Mouse (Mus musculus) CH12.LX (cell line): ENCODE results near the gene Lrrc3c.

ENCODE experiments used
- CHD2 ChIP-seq: IDR thresholded peaks from 2 replicates; pipeline ENCODE4 v1.6.1; 2011; ENCODE audit warnings: low read length, improper control_type of control experiment
- CTCF ChIP-seq, 2 experiments: IDR thresholded peaks in 1 of 2; conservative IDR thresholded peaks in 1 of 2; 2 replicates each; pipeline ENCODE4 v1.5.1; 2011 to 2012; ENCODE audit warnings: low read depth in 2 of 2, low read length in 2 of 2, improper control_type of control experiment in 1 of 2, inconsistent platforms in 1 of 2, mild to moderate bottlenecking in 1 of 2, moderate library complexity in 1 of 2
- EP300 ChIP-seq: IDR thresholded peaks from 2 replicates; pipeline ENCODE4 v1.6.1; 2011; ENCODE audit warnings: low read length, improper control_type of control experiment
- GABPA ChIP-seq: IDR thresholded peaks from 2 replicates; pipeline ENCODE4 v1.6.1; 2012; ENCODE audit warnings: low read depth, low read length, improper control_type of control experiment, inconsistent platforms; ENCODE audit not compliant: insufficient replicate concordance
- MAX ChIP-seq: IDR thresholded peaks from 2 replicates; pipeline ENCODE4 v1.6.1; 2011; ENCODE audit warnings: low read length, improper control_type of control experiment
- MYC ChIP-seq: IDR thresholded peaks from 2 replicates; pipeline ENCODE4 v1.6.1; 2011; ENCODE audit warnings: low read depth, mild to moderate bottlenecking, improper control_type of control experiment, low read length
- TBP ChIP-seq: conservative IDR thresholded peaks from 2 replicates; pipeline ENCODE4 v1.6.1; 2011; ENCODE audit warnings: low read depth, low read length, improper control_type of control experiment

GRCm38 (mm10) chr11:98595473-98595872, 2.6 kb upstream of the Lrrc3c start:
- TF ChIP-seq CTCF (conservative IDR thresholded peaks at IDR 0.05 in 1 of 2, IDR thresholded peaks at IDR 0.05 in 1 of 2; ENCODE audit: low read depth in 2 of 2, low read length in 2 of 2) (no peak), CHD2 (no peak), EP300 (no peak), MYC (no peak), TBP (no peak), MAX (no peak), GABPA (no peak)
